Mouse (Mus musculus): ENCODE data around the gene Gm14139.
"Not testable (repeated sequence)": the region's sequence is repeated elsewhere in the genome, so short reads cannot be mapped to it uniquely, and the experiment has no call there.

The Gm14139 gene

GRCm38 (mm10) chr2:150181570-150181999 is at the start of gene Gm14139:
Gene Gm14139, plus strand, starts transcription at chr2:150181755.
- not testable (repeated sequence) for DNase-seq

DNA sequence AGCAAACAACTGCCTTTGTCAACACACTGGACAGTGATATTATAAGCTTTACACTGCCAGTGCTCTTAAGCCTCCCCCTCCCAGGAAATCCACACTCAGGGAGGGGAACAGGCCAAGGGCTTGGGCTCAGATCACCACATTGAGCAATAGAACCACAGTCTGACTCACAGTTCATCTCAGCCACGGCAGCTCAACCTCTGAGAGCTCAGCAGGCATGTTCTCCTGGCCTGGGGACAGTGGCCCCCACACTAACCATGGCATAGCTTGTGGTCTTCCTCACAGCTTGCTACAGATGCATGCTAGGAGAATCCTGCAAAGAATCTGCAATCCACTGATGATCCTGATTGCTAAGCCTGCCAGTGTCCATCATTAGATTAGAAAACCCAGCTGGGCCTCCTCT is 49.6 kb upstream of the Gm14139 start:
- not testable (repeated sequence) for DNase-seq

DNA sequence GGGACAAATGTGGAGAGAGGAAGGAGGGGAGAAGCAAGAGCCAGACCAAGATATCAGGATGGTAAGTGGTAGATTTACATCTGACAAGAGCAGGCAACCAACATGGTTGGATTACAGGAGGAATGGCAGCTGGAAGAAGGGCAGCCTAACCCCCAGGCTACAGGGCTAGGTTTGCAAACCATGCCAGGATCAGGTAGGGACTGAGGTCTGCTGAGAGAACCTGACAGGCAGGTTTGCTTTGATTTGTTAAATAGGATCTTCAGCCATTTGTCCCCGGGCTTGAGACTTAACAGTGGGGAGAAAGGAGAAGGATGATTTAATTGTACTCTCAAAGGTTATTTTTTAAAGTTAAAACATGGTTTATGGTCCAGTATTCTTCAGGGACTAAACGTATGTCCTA is 48.8 kb upstream of the Gm14139 start:
- no peak for DNase-seq

GRCm38 (mm10) chr2:150136435-150136897 is 45.1 kb upstream of the Gm14139 start, which contains the start of gene Zfp120:
Gene Zfp120, minus strand, starts transcription at chr2:150136708.
- DNase-seq = peak; percentile 85

DNA sequence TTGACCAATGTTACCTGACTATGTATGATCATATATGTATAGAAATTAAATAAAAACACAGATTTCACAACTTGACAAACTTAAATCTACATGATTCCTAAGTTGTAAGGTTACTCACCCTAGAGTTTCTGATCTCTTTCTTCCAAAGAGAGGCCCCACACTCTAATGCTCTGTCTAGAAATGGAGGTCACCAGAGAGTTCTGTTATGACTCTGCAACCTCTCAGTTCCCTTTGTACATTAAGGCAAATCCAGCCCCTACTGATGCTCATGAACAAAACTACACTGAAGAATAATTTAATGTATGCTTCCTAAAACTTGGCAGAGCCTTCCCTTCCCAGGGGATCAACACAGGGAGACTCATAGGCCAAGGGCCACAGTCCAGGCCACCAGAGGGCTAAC is 14.9 kb upstream of the Gm14139 start:
- DNase-seq = no peak

DNA sequence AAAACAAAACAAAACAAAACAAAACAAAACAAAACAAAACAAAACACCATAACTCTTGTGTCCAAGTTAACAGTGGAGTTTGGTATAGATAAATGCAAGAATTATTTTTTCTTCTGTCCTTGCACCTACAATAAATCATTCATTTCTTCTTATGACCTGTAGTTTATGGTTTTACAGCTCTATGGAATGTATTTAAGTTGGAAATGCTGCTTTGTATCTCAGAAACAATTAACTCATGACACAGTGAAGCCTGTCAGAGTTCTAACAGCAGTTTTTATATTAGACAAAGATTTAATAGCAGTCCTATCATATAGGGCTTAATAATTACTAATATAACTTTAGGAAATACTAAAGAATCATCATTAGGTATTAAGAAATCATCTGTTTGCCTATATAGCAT is 7.7 kb upstream of the Gm14139 start:
- DNase-seq = no peak

DNA sequence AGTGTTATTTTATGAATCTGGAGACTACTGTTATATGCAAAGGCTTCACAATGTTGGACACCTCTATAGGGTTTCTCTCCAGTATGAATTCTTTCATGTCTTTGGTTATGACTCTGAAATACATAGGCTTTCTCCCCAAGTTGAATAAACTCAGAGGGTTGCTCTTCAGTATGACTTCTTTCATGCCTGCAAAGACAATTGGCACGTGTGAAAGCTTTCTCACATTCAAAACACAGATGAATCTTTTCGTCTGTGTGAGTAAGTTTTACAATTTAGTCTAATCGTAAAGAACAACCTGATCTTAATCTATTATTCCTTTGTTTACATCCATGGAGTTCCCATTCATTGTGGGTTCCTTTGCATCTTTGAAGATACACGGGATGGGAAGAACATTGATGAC is 2.0 kb upstream of the Gm14139 start, which contains the start of gene Gm10770:
Gene Gm10770, minus strand, starts transcription at position 101 of the 400 bp plus-strand sequence.
- not testable (repeated sequence) for DNase-seq

DNA sequence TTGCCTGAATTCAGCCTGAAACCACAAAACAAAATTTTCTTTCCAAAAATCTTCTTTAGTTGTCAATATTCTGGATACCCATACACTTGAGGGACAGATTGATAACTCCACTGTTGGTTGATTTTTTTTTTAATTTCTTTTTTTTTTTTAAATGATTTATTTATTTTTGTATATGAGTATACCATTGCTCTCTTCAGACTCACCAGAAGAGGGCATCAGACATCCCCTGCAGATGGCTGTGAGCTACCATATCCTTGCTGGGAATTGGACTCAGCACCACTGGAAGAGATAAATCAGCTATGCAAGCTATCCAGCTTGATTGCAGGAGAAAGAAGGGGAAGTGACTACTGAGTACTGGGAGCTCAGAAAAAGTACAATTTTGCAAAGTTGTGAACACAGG is 509 bp upstream of the Gm14139 start:
- not testable (repeated sequence) for DNase-seq

GRCm38 (mm10) chr2:150217600-150218362 is 36.2 kb downstream of the Gm14139 start, which contains the start of gene Zfp937:
Gene Zfp937, plus strand, starts transcription at chr2:150218073.
- peak; percentile 77 to 89 for DNase-seq

DNA sequence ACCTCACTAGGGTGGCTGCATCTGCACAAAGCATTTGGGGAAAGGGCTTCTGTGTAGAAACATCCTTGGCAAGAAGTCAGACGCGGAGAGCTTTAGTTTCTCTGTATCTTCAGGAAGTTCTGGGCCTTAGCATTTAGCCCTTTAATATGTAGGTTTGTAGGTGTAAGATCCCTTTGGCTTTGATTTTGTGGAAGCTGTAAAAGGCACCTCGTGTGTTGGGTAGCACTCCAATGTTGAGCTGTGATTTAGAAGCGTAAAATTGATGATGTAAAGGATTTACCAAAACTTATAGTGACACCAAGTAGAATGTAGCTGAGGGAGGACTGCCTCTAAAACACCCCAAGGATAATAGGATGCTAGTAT is 36.8 kb downstream of the Gm14139 start:
- not testable (repeated sequence) for DNase-seq

GRCm38 (mm10) chr2:150223263-150223662 is 41.7 kb downstream of the Gm14139 start:
- not testable (repeated sequence) for DNase-seq

All from cerebellum, adult 18-20 months (tissue).